Mouse (Mus musculus): ENCODE results near the gene Nfkbil1. TPM values are rescaled to one million over a fixed set of nuclear protein-coding genes. Genes with fewer than 3 reads are reported as not detected.

Nfkbil1 gene
- total RNA-seq (2014; fragmentation: Nextera tagmentation): 8.8 and 10.1 TPM in 2 replicates
- total RNA-seq (2017): 3.5 and 10.1 TPM in 2 replicates

DNA sequence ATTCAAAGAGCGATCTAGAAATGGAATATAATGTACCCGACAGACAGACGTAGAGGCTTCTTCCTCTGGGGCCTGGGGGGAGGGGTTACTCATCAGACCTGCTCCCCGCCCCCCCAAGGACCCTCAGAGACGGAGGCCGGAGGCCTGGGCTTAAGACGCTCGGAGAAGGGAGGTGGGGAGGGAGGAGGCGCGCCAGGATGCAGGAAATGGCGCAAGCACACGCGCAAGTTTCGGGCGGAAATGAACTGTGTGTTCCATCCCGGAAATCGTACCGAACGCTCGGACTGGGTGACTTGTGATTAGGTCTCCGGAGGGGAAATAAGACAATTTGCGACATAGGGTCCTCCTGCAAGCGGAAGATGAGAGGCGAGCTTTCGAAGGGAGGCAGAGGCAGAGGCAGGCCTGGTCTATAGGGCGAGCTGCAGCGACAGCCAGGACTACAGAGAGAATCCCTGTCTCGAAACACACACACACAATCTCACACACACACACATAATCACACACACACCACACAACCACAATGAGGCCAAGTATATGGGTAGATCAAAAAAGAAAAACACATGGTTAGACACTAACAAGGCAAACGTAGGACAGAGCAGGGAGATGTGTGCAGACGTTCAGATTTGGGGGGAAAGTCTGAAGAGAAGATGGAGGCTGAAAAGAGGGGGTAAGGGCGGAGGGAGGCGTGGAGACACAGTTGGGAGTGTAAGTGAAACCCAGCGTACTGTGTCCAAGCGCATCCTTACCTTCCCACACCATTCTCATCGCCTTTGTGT, at the start of gene Nfkbil1:
TSS of gene Nfkbil1 (minus strand) at position 179 of the 776 bp plus-strand sequence.
- peak; percentile 65 for ATAC-seq (replicated peaks; ENCODE audit: low FRiP score, low TSS enrichment, poor library complexity, severe bottlenecking)

GRCm38 (mm10) chr17:35280276-35280675, 44.7 kb upstream of the Nfkbil1 start:
- ATAC-seq (replicated peaks; ENCODE audit: low FRiP score, low TSS enrichment, poor library complexity, severe bottlenecking): no peak

DNA sequence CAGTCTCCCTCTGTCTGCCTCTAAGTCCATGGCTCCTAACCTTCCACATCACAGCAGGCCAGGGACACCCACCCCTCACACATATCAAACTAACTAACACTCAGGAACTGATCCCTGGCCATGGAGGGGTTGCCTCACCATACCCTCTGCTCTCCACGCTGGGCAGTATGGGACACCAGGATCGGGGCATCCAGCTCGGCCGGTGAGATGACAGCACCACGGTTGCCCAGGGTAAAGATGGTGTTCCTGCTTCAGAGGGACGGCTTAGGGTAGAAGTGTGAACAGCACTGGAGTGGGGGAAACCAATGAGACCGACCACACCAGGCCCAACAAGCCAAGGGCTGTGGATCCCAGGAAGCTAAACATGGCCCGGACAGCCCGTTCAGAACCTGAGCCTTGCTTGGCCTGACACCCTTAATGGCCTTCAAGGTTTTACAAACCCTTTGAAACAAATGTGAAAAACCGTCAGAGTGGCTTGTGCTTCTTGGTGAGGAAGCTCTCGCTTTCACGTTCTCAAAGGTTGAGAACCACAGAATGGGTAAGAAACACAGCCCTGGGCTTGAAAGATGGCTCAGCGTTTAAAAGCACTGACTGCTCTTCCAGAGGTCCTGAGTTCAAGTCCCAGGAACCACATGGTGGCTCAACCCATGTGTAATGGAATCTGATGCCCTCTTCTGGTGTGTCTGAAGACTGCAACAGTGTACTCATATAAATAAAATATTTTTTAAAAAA, 43.5 kb upstream of the Nfkbil1 start:
- ATAC-seq (replicated peaks; ENCODE audit: low FRiP score, low TSS enrichment, poor library complexity, severe bottlenecking): no peak

GRCm38 (mm10) chr17:35278049-35278448, 42.5 kb upstream of the Nfkbil1 start:
- no peak for ATAC-seq (replicated peaks; ENCODE audit: low FRiP score, low TSS enrichment, poor library complexity, severe bottlenecking)

GRCm38 (mm10) chr17:35276304-35276864, 40.8 kb upstream of the Nfkbil1 start:
- no peak for ATAC-seq (replicated peaks; ENCODE audit: low FRiP score, low TSS enrichment, poor library complexity, severe bottlenecking)

DNA sequence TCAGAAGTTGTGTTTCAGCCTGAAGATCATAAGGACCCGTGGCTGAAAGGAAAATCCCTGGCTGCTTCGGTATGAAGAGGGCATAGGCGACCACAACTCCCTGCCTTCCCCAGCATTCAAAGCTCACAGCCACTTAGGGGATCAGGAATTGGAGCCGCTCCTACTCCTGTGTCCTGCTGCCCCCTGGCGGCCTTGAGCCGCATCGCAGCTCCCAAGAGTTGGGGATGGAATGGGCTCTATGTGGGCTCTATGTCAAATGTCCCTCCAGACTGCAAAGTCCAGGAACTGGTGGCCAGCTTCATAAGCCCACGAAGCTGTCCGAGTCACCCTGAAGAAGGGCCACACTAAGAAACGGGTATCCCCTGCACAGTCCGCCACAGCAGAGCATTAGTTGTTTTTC, 39.2 kb upstream of the Nfkbil1 start:
- ATAC-seq (replicated peaks; ENCODE audit: low FRiP score, low TSS enrichment, poor library complexity, severe bottlenecking): peak; percentile 65

DNA sequence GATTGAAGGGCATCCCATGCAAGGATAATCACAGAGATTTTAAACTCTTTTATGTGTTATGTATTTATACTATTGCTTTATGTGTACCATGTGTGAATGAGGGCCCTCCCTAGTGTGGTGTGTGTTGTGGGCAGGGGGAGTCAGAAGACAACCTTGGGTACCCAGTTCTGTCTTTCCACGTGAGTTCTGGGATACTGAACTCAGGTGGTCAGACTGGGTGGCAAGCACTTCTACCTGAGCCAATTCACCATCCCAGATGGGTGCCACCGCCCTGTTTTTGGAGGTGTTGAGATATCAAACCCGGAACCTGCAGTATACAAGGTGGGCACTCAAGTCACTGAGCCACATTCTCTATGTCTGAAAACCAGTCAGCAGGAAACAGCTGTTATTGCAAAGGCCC, 36.7 kb upstream of the Nfkbil1 start:
- no peak for ATAC-seq (replicated peaks; ENCODE audit: low FRiP score, low TSS enrichment, poor library complexity, severe bottlenecking)

DNA sequence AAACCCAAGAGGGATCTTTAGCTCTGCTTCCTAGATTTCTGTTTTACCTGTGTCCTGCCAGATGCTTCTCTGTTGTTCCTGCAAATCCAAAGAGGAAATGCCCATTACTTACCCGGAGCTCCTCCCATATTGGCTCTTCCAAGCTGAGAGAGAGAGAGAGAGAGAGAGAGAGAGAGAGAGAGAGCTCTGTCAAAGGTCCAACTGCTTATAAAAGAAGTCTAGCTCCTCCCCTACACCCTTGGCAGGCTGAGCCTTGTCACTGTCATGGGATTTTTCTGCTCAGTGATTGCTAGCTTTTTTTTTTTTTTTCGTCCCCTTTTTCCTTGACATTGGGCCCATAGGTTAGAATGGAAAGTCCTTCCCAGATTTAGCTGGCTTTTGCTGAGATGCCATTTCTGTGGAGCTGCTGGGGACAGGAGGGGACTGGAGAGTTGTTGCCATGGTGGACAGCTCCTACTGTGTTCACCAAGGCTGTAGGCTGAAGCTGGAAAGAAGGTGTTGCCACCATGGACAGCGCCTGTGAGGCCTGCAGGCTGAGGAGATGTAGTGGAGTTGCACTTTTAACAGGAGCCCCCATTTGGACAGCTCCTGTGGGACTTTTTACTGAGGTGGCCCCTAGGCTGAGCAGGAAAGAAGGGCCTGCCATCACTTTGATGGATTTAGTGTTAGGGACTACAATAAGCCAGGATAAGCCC, 34.2 kb upstream of the Nfkbil1 start:
- peak; percentile 75 for ATAC-seq (replicated peaks; ENCODE audit: low FRiP score, low TSS enrichment, poor library complexity, severe bottlenecking)

GRCm38 (mm10) chr17:35267399-35268086, 32.0 kb upstream of the Nfkbil1 start:
- ATAC-seq (replicated peaks; ENCODE audit: low FRiP score, low TSS enrichment, poor library complexity, severe bottlenecking): no peak

- no peak for ATAC-seq (replicated peaks; ENCODE audit: low FRiP score, low TSS enrichment, poor library complexity, severe bottlenecking)
Measured at GRCm38 (mm10) chr17:35263523-35263883, 27.9 kb upstream of the Nfkbil1 start.

GRCm38 (mm10) chr17:35262664-35263522, 27.3 kb upstream of the Nfkbil1 start, which contains the start of gene H2-D1:
Gene H2-D1 (plus strand): TSS chr17:35262730.
- peak; percentile 91 for ATAC-seq (replicated peaks; ENCODE audit: low FRiP score, low TSS enrichment, poor library complexity, severe bottlenecking)

DNA sequence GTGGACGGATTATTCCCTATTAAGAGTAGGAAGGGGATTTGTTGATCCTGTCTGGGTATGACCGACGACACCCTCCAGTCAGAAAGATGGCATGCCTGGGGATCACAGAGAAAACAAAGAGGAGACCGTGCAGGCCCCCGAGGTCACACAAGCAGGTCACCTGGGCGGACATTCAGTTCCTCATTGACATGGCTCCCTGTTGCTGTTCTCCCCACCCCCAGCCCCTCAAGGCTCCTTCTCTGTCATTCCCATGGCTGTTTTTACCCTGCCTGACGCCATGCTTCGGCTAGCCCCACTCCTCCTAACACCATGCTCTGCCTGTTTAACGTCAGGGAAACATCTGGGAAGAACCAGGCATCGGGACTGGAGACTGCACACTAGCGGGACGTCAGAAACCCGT, 26.1 kb upstream of the Nfkbil1 start:
- no peak for ATAC-seq (replicated peaks; ENCODE audit: low FRiP score, low TSS enrichment, poor library complexity, severe bottlenecking)

- no peak for ATAC-seq (replicated peaks; ENCODE audit: low FRiP score, low TSS enrichment, poor library complexity, severe bottlenecking)
Measured at GRCm38 (mm10) chr17:35259621-35260020, 24.0 kb upstream of the Nfkbil1 start.

- peak; percentile 59 for ATAC-seq (replicated peaks; ENCODE audit: low FRiP score, low TSS enrichment, poor library complexity, severe bottlenecking)
Measured at GRCm38 (mm10) chr17:35258492-35259478, 23.2 kb upstream of the Nfkbil1 start.

- ATAC-seq (replicated peaks; ENCODE audit: low FRiP score, low TSS enrichment, poor library complexity, severe bottlenecking): peak; percentile 59
Measured at GRCm38 (mm10) chr17:35257824-35258491, 22.4 kb upstream of the Nfkbil1 start.

- ATAC-seq (replicated peaks; ENCODE audit: low FRiP score, low TSS enrichment, poor library complexity, severe bottlenecking): no peak
Measured at GRCm38 (mm10) chr17:35257378-35257777, 21.8 kb upstream of the Nfkbil1 start.

GRCm38 (mm10) chr17:35255704-35256103, 20.1 kb upstream of the Nfkbil1 start:
- no peak for ATAC-seq (replicated peaks; ENCODE audit: low FRiP score, low TSS enrichment, poor library complexity, severe bottlenecking)

Data from megakaryocyte-erythroid progenitor cell, adult 5-6 weeks (primary cell).